Mouse (Mus musculus) lung, adult 2 months (tissue): ENCODE data around the gene Litaf. TPM values are rescaled to one million over a fixed set of nuclear protein-coding genes. Genes with fewer than 3 reads are reported as not detected.

Source experiments
- DNase-seq: peaks from one replicate; pipeline ENCODE4 v3.0.0; 2022
- H3K4me1 ChIP-seq: fragments of 200-500 bp; 2 replicates; pipeline ENCODE4 v1.6.1; 2011; ENCODE audit warnings: low read length; ENCODE audit not compliant: control insufficient read depth, insufficient read depth
- H3K4me3 ChIP-seq: fragments of 200-500 bp; replicated peaks from 2 replicates; pipeline ENCODE3; 2011; ENCODE audit warnings: low read depth, mild to moderate bottlenecking, control low read depth, low read length; ENCODE audit errors: extremely low read depth
- CTCF ChIP-seq: fragments of 200-500 bp; IDR thresholded peaks from 2 replicates; pipeline ENCODE4 v1.5.1; 2011; ENCODE audit warnings: mild to moderate bottlenecking, low read length, control low read depth; ENCODE audit not compliant: insufficient read depth
- POLR2A ChIP-seq: fragments of 200-500 bp; IDR thresholded peaks from 2 replicates; pipeline ENCODE4 v1.6.1; 2011; ENCODE audit warnings: low read depth, mild to moderate bottlenecking, control low read depth, low read length, borderline replicate concordance; ENCODE audit errors: extremely low read depth
- WGBS: fragments of 180-500 bp; shearing (Covaris S2); methylation state at CpG from one replicate; pipeline ENCODE4 v1.1.7; 2018; 5-methylcytosine and 5-hydroxymethylcytosine counted together
- polyA plus RNA-seq: library from polyadenylated mRNA; depleted of rRNA; stranded (reverse); fragments of >200 nt; gene quantifications from 2 replicates; pipeline ENCODE4 v1.2.3, GENCODE M21; 2012

Litaf gene
- polyA plus RNA-seq, 1 experiment, result 215 TPM

GRCm38 (mm10) chr16:11055916-11056315 is 10.0 kb downstream of the Litaf start:
- 80% methylated on average over 5 of the region's 5 CpGs for WGBS
- TF ChIP-seq CTCF (no peak), POLR2A (no peak)
- DNase-seq, result no peak
- Histone ChIP-seq H3K4me3 (no peak overlapping the region), H3K4me1 (no peaks in the 10 kb centered on the region)

DNA sequence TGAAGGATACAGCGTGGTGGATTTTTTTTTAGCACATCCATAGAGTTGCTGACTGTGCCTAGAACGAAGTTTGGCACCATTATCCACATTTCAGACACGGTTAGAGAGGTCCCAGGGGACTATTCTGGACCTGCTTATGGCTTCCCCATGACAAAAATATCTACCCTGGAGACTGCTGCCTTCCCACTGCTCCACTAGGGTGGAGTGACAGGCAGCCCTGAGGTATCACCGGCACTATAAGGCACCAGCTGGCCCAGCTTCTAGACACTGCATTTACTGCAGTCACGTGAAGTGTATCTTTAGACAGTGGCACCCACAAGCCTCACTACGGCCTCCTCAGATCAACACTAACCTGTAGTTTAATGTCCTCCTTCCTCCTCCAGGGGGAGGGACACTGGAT is 11.1 kb downstream of the Litaf start:
- H3K4me3 ChIP-seq, result no peak overlapping the region
- TF ChIP-seq POLR2A, result no peak
- TF ChIP-seq CTCF, result no peak
- DNase-seq, result no peak
- 70% methylated on average over 6 of the region's 6 CpGs for WGBS
- H3K4me1 ChIP-seq, result no peaks in the 10 kb centered on the region

GRCm38 (mm10) chr16:11054409-11054808 is 11.5 kb downstream of the Litaf start:
- no peak for DNase-seq
- no peaks in the 10 kb centered on the region for H3K4me1 ChIP-seq
- WGBS, result 64% methylated on average over 6 of the region's 6 CpGs
- no peak overlapping the region for H3K4me3 ChIP-seq
- TF ChIP-seq CTCF (no peak), POLR2A (no peak)

DNA sequence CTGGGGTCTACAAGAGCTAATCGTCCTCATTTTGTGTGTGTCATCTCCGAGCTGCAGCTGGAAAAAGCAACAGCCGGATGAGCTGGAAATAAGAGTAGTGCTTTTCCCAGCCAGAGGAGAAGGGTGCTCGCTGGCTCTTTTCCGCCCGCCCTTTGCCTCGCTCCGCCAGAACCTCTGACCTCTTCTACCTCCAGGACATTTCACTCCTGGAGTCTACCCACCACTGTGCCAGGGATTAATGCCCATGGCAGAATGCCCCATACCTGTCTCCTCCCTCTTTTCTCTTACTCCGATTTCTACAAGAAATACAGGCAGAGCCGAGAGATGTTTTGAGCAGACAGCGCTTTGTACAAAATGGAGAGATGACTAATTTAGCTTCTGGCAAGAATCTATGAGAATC is 14.8 kb downstream of the Litaf start:
- WGBS, result 88% methylated on average over 11 of the region's 11 CpGs
- DNase-seq, result no peak
- TF ChIP-seq CTCF, result no peak
- no peak for TF ChIP-seq POLR2A
- Histone ChIP-seq H3K4me3 (no peak overlapping the region), H3K4me1 (peaks cover 3% of the 10 kb centered on the region; the same call in 1 of the 2 replicates)

GRCm38 (mm10) chr16:11050226-11050625 is 15.7 kb downstream of the Litaf start:
- no peak for TF ChIP-seq POLR2A
- no peak for TF ChIP-seq CTCF
- 94% methylated on average over 2 of the region's 2 CpGs for WGBS
- peaks cover 3% of the 10 kb centered on the region; the same call in 1 of the 2 replicates for H3K4me1 ChIP-seq
- DNase-seq, result no peak
- H3K4me3 ChIP-seq, result no peak overlapping the region

DNA sequence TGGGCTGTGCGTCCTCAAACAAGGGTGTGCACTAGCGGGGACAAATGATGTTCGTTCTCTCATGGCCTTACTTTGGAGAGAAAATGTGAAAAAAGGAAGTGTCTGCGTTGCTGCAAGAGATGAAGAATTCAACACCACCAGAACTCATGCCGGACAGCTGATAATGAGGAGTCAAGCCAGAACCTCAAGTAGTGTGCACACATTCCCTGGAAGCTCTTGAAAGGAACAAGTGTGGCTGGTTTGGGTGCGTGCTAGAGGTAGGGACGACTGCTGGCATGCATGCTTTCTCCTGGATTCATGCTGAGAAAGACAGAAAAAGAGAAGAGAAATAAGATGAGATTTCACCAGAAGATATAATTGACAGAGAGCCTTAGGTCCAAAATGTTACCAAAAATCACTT is 18.8 kb downstream of the Litaf start:
- peaks cover 3% of the 10 kb centered on the region; the same call in 1 of the 2 replicates for H3K4me1 ChIP-seq
- no peak for DNase-seq
- WGBS, result 54% methylated on average over 7 of the region's 7 CpGs
- no peak for TF ChIP-seq POLR2A
- no peak for TF ChIP-seq CTCF
- H3K4me3 ChIP-seq, result no peak overlapping the region

GRCm38 (mm10) chr16:11046437-11046836 is 19.5 kb downstream of the Litaf start:
- 51% methylated on average over 7 of the region's 7 CpGs for WGBS
- Histone ChIP-seq H3K4me3 (no peak overlapping the region), H3K4me1 (peaks cover 3% of the 10 kb centered on the region; the same call in 1 of the 2 replicates)
- no peak for TF ChIP-seq POLR2A
- TF ChIP-seq CTCF, result no peak
- DNase-seq, result no peak

- peaks cover 3% of the 10 kb centered on the region; the same call in 1 of the 2 replicates for H3K4me1 ChIP-seq
- TF ChIP-seq CTCF (no peak), POLR2A (no peak)
- no peak overlapping the region for H3K4me3 ChIP-seq
- WGBS, result 78% methylated on average over 5 of the region's 5 CpGs
- no peak for DNase-seq
These were observed 22.7 kb downstream of the Litaf start for GRCm38 (mm10) chr16:11043239-11043638.

DNA sequence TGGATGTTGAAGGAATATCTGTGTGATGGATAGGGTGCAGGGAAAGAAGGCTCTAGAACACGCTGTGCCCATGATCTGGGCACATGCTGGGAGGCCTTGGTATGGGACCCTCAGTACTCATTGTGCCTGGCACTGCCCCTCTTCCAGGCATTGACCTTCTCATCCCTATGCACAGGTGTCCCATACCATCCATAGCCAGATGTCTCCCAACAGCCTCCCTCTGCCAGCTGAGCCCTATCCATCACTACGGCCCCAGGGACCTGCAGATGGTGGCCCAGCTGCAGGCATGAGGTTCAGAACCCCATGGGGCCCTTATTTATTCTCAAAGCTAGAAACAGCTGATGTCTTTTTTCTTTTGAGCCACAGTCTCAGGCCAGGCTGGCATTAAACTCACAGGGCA is 25.4 kb downstream of the Litaf start:
- Histone ChIP-seq H3K4me3 (no peak overlapping the region), H3K4me1 (no peaks in the 10 kb centered on the region)
- DNase-seq, result no peak
- 88% methylated on average over 2 of the region's 2 CpGs for WGBS
- TF ChIP-seq CTCF, result no peak
- no peak for TF ChIP-seq POLR2A

DNA sequence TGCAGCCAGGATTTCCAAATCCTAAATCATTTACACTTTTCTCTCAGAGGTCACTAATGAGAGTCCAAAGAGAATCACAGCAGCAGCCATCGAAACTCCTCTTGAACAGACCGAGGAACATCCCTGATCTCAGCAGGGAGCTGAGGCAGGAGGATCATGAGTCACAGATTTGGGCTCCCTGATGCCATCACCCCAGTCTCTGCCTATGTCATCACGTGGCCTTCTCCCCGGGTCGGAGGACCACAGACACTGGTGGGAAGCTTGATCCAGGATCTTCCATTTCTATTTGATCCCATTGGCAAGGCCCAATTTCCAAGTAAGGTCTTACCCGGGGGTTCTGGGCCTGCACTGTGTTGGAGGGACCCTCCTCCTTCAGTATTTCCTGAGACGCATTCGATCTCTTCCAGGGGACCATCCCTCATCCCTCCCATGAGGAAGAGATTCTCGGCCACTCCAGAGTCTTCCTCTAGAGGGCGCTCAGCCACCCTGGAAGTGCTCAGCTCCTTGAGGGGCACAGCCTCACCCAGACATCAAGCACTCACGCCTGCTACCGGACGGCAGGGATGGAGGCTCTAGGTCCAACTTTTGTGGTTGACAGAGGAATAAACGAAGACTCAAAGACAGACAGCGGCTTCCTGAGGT is 30.0 kb downstream of the Litaf start:
- peak; percentile 70 for DNase-seq
- WGBS, result 24% methylated on average over 15 of the region's 15 CpGs
- no peak overlapping the region for H3K4me3 ChIP-seq
- peak; percentile 86 for TF ChIP-seq CTCF
- TF ChIP-seq POLR2A, result no peak
- H3K4me1 ChIP-seq, result no peaks in the 10 kb centered on the region

DNA sequence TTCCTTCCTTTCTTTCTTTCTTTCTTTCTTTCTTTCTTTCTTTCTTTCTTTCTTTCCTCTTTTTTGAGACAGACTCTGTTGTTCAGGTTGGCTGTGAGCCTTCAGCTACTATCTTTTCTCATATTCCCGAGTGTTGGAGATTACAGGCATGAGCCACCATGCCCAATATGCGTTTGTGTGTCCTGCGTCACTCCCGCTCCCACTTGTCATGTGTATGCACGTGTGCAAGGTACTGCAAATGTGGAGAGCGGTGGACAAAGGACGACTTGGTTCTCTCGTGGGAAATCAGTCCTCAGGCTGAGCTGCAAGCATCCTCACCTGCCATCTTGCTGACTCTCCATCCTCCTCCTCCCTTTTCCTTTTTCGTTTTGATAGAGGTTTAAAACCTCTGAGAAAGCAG is 30.7 kb downstream of the Litaf start:
- DNase-seq, result no peak
- TF ChIP-seq CTCF (no peak), POLR2A (no peak)
- WGBS, result 86% methylated on average over 9 of the region's 9 CpGs
- Histone ChIP-seq H3K4me1 (no peaks in the 10 kb centered on the region), H3K4me3 (no peak overlapping the region)
